Mouse (Mus musculus) heart, embryonic 15.5 days (tissue): ENCODE data around the gene Cul9. TPM values are rescaled to one million over a fixed set of nuclear protein-coding genes. Genes with fewer than 3 reads are reported as not detected.
A peak's percentile ranks its signal among the peaks of the same experiment; 100 is the strongest.

ENCODE experiments used
- ATAC-seq: fragments of 200-750 bp; cut with Nextera tagmentation; replicated peaks from 2 replicates; pipeline ENCODE4 v1.8.0; 2017; ENCODE audit warnings: low read depth, moderate TSS enrichment; ENCODE audit not compliant: insufficient number of reproducible peaks, insufficient read depth, low FRiP score
- H3K27ac ChIP-seq: fragments of 300-500 bp; sonication (generic); 2 replicates; pipeline ENCODE4 v1.5.1; 2015; ENCODE audit warnings: mild to moderate bottlenecking, inconsistent platforms
- H3K27me3 ChIP-seq: fragments of 300-500 bp; sonication (generic); 2 replicates; pipeline ENCODE4 v1.6.1; 2015; ENCODE audit warnings: inconsistent platforms
- H3K36me3 ChIP-seq: fragments of 300-500 bp; sonication (generic); 2 replicates; pipeline ENCODE4 v1.6.1; 2015; ENCODE audit warnings: mild to moderate bottlenecking, inconsistent platforms
- H3K4me1 ChIP-seq: fragments of 300-500 bp; sonication (generic); replicated peaks from 2 replicates; pipeline ENCODE4 v1.6.1; 2015; ENCODE audit warnings: inconsistent platforms
- H3K4me2 ChIP-seq: fragments of 300-500 bp; sonication (generic); 2 replicates; pipeline ENCODE4 v1.6.1; 2015; ENCODE audit warnings: inconsistent platforms, mild to moderate bottlenecking, moderate library complexity
- H3K4me3 ChIP-seq: fragments of 300-500 bp; sonication (generic); 2 replicates; pipeline ENCODE4 v1.5.1; 2015; ENCODE audit warnings: mild to moderate bottlenecking, inconsistent platforms
- H3K9ac ChIP-seq: fragments of 300-500 bp; sonication (generic); 2 replicates; pipeline ENCODE4 v1.6.1; 2015; ENCODE audit warnings: mild to moderate bottlenecking, inconsistent platforms
- H3K9me3 ChIP-seq: fragments of 300-500 bp; sonication (generic); replicated peaks from 2 replicates; pipeline ENCODE4 v1.6.1; 2016; ENCODE audit warnings: inconsistent platforms
- WGBS: fragments of 180-500 bp; shearing (Covaris S2); methylation state at CpG from one replicate; pipeline ENCODE4 v1.1.7; 2015; ENCODE audit warnings: mixed read lengths; 5-methylcytosine and 5-hydroxymethylcytosine counted together
- polyA plus RNA-seq: library from polyadenylated mRNA; unstranded; fragments of >200 nt; fragmentation: Nextera tagmentation; extraction: Ambion mirVana; gene quantifications from 2 replicates; pipeline ENCODE4 v1.2.1, GENCODE M21; 2015

The Cul9 gene
- polyA plus RNA-seq, 1 experiment from 2014 or later: 4.6 TPM

- H3K36me3 ChIP-seq: peaks cover 40% of the 10 kb centered on the region
- peak overlapping the region; percentile 96 for H3K27ac ChIP-seq
- no peaks in the 10 kb centered on the region for H3K9me3 ChIP-seq
- WGBS: 23% methylated on average over 11 of the region's 11 CpGs
- no peaks in the 10 kb centered on the region for H3K27me3 ChIP-seq
- ATAC-seq: no peak
- H3K9ac ChIP-seq: peak overlapping the region; percentile 100
- H3K4me1 ChIP-seq: peaks cover 40% of the 10 kb centered on the region
- peak overlapping the region; percentile 74 for H3K4me2 ChIP-seq
- peak overlapping the region; percentile 96 for H3K4me3 ChIP-seq
These were observed 7.3 kb upstream of the Cul9 start for GRCm38 (mm10) chr17:46553469-46553868.

GRCm38 (mm10) chr17:46552841-46553423, 6.7 kb upstream of the Cul9 start:
- H3K27ac ChIP-seq: peak overlapping the region; percentile 96
- WGBS: 6% methylated on average over 24 of the region's 24 CpGs
- H3K27me3 ChIP-seq: no peaks in the 10 kb centered on the region
- peak; percentile 70 for ATAC-seq
- peaks cover 43% of the 10 kb centered on the region for H3K36me3 ChIP-seq
- no peaks in the 10 kb centered on the region for H3K9me3 ChIP-seq
- peak overlapping the region; percentile 96 for H3K4me3 ChIP-seq
- peak overlapping the region; percentile 74 for H3K4me2 ChIP-seq
- no peak overlapping the region for H3K9ac ChIP-seq
- peaks cover 44% of the 10 kb centered on the region for H3K4me1 ChIP-seq

- H3K9me3 ChIP-seq: no peaks in the 10 kb centered on the region
- H3K4me1 ChIP-seq: peaks cover 43% of the 10 kb centered on the region
- WGBS: 83% methylated on average over 7 of the region's 7 CpGs
- ATAC-seq: no peak
- peak overlapping the region; percentile 74 for H3K4me2 ChIP-seq
- H3K27ac ChIP-seq: peak overlapping the region; percentile 96
- H3K27me3 ChIP-seq: no peaks in the 10 kb centered on the region
- H3K36me3 ChIP-seq: peaks cover 43% of the 10 kb centered on the region
- H3K9ac ChIP-seq: 0 out of 2 replicates have a peak overlapping the region, but pooled peaks have one; percentile 5
- H3K4me3 ChIP-seq: peak overlapping the region; percentile 96
These were observed 6.0 kb upstream of the Cul9 start for GRCm38 (mm10) chr17:46552151-46552550.

GRCm38 (mm10) chr17:46551369-46551768, 5.2 kb upstream of the Cul9 start:
- no peak overlapping the region for H3K9ac ChIP-seq
- H3K4me1 ChIP-seq: peaks cover 45% of the 10 kb centered on the region
- no peaks in the 10 kb centered on the region for H3K9me3 ChIP-seq
- 74% methylated on average over 6 of the region's 6 CpGs for WGBS
- H3K4me3 ChIP-seq: no peak overlapping the region
- H3K27me3 ChIP-seq: no peaks in the 10 kb centered on the region
- 0 out of 2 replicates have a peak overlapping the region, but pooled peaks have one; percentile 0 for H3K27ac ChIP-seq
- H3K4me2 ChIP-seq: no peak overlapping the region
- no peak for ATAC-seq
- peaks cover 43% of the 10 kb centered on the region for H3K36me3 ChIP-seq

- no peaks in the 10 kb centered on the region for H3K27me3 ChIP-seq
- 85% methylated on average over 7 of the region's 7 CpGs for WGBS
- no peak overlapping the region for H3K4me2 ChIP-seq
- H3K36me3 ChIP-seq: peaks cover 43% of the 10 kb centered on the region
- H3K9ac ChIP-seq: no peak overlapping the region
- H3K27ac ChIP-seq: no peak overlapping the region
- H3K4me3 ChIP-seq: no peak overlapping the region
- peaks cover 48% of the 10 kb centered on the region for H3K4me1 ChIP-seq
- no peak for ATAC-seq
- no peaks in the 10 kb centered on the region for H3K9me3 ChIP-seq
These were observed 4.7 kb upstream of the Cul9 start for GRCm38 (mm10) chr17:46550904-46551303.

GRCm38 (mm10) chr17:46549642-46550041, 3.5 kb upstream of the Cul9 start:
- no peak for ATAC-seq
- 83% methylated on average over 9 of the region's 9 CpGs for WGBS
- no peak overlapping the region for H3K9ac ChIP-seq

GRCm38 (mm10) chr17:46549193-46549592, 3.0 kb upstream of the Cul9 start:
- no peaks in the 10 kb centered on the region for H3K9me3 ChIP-seq
- 33% methylated on average over 8 of the region's 8 CpGs for WGBS
- no peaks in the 10 kb centered on the region for H3K27me3 ChIP-seq
- H3K36me3 ChIP-seq: peaks cover 43% of the 10 kb centered on the region
- H3K4me3 ChIP-seq: no peak overlapping the region
- no peak overlapping the region for H3K4me2 ChIP-seq
- H3K27ac ChIP-seq: no peak overlapping the region
- peaks cover 51% of the 10 kb centered on the region for H3K4me1 ChIP-seq
- H3K9ac ChIP-seq: no peak overlapping the region
- ATAC-seq: no peak

More at GRCm38 (mm10) chr17:46549642-46550041, 3.5 kb upstream of the Cul9 start:
- Histone ChIP-seq H3K4me2 (no peak overlapping the region), H3K4me1 (peaks cover 51% of the 10 kb centered on the region), H3K36me3 (peaks cover 43% of the 10 kb centered on the region), H3K4me3 (no peak overlapping the region), H3K27ac (no peak overlapping the region), H3K9me3 (no peaks in the 10 kb centered on the region), H3K27me3 (no peaks in the 10 kb centered on the region)

- no peak for ATAC-seq
- peaks cover 46% of the 10 kb centered on the region for H3K4me1 ChIP-seq
- no peak overlapping the region for H3K4me2 ChIP-seq
- no peaks in the 10 kb centered on the region for H3K27me3 ChIP-seq
- no peaks in the 10 kb centered on the region for H3K9me3 ChIP-seq
- WGBS: 76% methylated on average over 11 of the region's 11 CpGs
- no peak overlapping the region for H3K9ac ChIP-seq
- no peak overlapping the region for H3K27ac ChIP-seq
- H3K36me3 ChIP-seq: peaks cover 43% of the 10 kb centered on the region
- no peak overlapping the region for H3K4me3 ChIP-seq
These were observed 2.6 kb upstream of the Cul9 start for GRCm38 (mm10) chr17:46548741-46549140.

GRCm38 (mm10) chr17:46547923-46548322, 1.7 kb upstream of the Cul9 start:
- Histone ChIP-seq H3K36me3 (peaks cover 43% of the 10 kb centered on the region), H3K9ac (no peak overlapping the region), H3K9me3 (no peaks in the 10 kb centered on the region), H3K4me2 (no peak overlapping the region), H3K4me1 (peaks cover 41% of the 10 kb centered on the region), H3K27me3 (no peaks in the 10 kb centered on the region), H3K27ac (no peak overlapping the region), H3K4me3 (no peak overlapping the region)
- ATAC-seq: no peak
- WGBS: 23% methylated on average over 3 of the region's 3 CpGs

- no peak overlapping the region for H3K4me3 ChIP-seq
- peak overlapping the region; percentile 83 for H3K4me2 ChIP-seq
- no peak overlapping the region for H3K9ac ChIP-seq
- H3K27ac ChIP-seq: no peak overlapping the region; the same call in 1 of the 2 replicates
- H3K9me3 ChIP-seq: no peaks in the 10 kb centered on the region
- WGBS: 21% methylated on average over 8 of the region's 8 CpGs
- no peak for ATAC-seq
- peaks cover 35% of the 10 kb centered on the region for H3K4me1 ChIP-seq
- H3K27me3 ChIP-seq: no peaks in the 10 kb centered on the region
- peaks cover 36% of the 10 kb centered on the region for H3K36me3 ChIP-seq
These were observed 807 bp upstream of the Cul9 start for GRCm38 (mm10) chr17:46546995-46547394.

GRCm38 (mm10) chr17:46546591-46546990, 403 bp upstream of the Cul9 start:
- H3K9me3 ChIP-seq: no peaks in the 10 kb centered on the region
- no peaks in the 10 kb centered on the region for H3K27me3 ChIP-seq
- peaks cover 32% of the 10 kb centered on the region for H3K4me1 ChIP-seq
- ATAC-seq: no peak; the same call in 1 of the 2 replicates
- WGBS: 18% methylated on average over 7 of the region's 7 CpGs
- H3K4me2 ChIP-seq: peak overlapping the region; percentile 83
- H3K4me3 ChIP-seq: peak overlapping the region; percentile 66
- H3K27ac ChIP-seq: peak overlapping the region; percentile 69; the same call in 1 of the 2 replicates
- peaks cover 33% of the 10 kb centered on the region for H3K36me3 ChIP-seq
- H3K9ac ChIP-seq: peak overlapping the region; percentile 72

- no peak for ATAC-seq
- Histone ChIP-seq H3K36me3 (peaks cover 11% of the 10 kb centered on the region), H3K4me2 (no peak overlapping the region), H3K4me1 (peaks cover 25% of the 10 kb centered on the region), H3K9ac (no peak overlapping the region), H3K27ac (no peak overlapping the region), H3K27me3 (peaks cover 5% of the 10 kb centered on the region; the same call in 1 of the 2 replicates), H3K9me3 (no peaks in the 10 kb centered on the region), H3K4me3 (no peak overlapping the region)
- 82% methylated on average over 12 of the region's 12 CpGs for WGBS
These were observed 2.5 kb downstream of the Cul9 start for GRCm38 (mm10) chr17:46543661-46544060.
